Mouse (Mus musculus) right cerebral cortex, postnatal 4 days (tissue): ENCODE measurements around the gene Jmjd1c.

Source experiments
- DNase-seq: peaks from one replicate; pipeline ENCODE4 v3.0.0-alpha.2; 2022

Jmjd1c gene

DNA sequence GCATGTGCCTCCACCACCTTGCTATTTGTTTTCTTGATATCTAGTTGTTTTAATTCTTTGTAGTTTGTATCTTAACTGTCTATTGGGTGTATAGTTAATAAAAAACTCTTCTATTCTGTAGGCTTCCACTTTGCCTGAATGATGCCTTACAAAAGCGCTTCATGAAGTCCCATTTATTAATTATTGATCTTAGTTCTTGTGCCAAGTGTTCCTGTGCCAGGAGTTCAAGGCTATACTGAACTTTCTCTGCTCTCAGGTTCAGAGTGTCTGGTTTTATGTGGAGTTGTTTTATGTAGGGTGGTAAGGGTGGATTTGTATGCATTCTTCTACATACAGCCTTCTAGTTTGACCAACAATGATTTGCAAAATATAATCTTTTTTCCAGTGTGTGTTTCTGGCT, 99.7 kb downstream of the Jmjd1c start:
- DNase-seq: no peak

DNA sequence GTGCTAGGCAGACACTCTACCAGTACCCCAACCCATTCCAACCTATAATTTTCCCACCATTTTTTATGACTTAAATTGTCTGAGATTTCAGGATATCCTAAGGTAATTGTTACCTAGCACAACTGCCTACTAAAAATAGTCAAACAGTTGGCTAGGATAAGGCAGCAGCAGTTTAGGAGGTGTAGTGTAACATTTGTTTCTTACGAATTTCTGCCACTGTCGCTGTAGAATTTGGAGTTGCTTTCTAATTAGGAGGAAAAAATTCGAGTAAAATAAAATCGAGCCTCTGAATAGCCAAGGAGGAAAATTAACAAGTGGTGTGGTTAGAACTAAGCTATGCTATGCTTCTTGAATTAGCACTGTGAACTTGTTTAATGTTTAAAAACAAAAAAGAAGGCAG, 101.3 kb downstream of the Jmjd1c start:
- no peak for DNase-seq

DNA sequence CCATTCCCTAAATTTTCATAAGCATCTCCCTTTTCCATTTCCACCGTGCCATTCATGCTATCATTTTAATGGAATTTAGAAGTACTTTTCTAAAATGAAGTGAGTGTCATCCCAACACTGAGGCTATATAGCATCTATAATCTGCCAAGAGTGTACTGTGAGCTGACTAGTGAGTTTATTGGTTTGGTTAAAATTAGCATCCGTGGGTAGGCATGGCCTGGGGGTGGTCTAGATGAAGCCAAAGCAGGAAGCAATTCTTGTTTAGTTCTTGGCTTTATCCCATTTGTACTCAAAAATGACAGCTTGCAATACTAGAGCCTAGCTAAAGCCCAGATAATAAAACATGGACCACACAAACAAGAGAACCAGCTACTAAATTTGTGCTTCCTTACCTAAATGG, 101.9 kb downstream of the Jmjd1c start:
- DNase-seq: no peak

DNA sequence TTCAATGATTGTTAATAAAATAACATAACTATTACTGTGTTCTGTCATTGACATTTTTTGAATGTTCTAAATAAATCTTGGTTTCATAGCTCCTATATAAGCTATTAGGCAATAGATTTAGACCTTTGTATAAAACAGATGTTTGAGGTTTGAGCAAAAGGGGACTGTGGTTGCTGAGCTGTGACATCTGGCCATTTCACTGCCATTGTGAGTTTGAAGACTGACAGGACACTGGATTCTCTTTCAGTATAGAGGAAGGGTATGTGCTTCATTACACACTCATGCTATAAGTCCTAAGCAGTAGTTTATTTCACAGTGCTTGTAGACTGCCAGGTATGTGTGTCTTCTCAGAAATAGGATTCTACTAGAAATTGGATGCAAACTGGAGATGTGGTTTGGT, 105.8 kb downstream of the Jmjd1c start:
- DNase-seq: no peak

DNA sequence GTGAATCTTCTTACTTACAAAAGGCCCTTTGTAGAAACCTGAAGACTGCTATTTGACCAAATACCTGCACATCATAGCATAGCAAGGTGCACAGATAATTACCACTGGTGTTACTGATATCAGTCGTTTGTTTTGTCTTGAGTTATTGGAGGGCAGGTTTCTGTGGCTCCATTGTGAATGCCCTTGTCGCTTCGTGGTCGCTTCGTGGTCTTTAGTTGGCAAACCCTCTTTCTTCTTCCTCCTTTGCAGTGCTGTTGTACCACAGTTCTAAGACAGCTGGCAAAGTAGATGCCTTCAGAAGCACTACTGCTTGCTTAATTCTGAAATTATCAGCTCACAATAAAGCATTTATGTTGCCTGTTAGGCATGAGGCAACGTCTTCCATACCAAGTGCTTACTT, 106.5 kb downstream of the Jmjd1c start:
- DNase-seq: no peak

DNA sequence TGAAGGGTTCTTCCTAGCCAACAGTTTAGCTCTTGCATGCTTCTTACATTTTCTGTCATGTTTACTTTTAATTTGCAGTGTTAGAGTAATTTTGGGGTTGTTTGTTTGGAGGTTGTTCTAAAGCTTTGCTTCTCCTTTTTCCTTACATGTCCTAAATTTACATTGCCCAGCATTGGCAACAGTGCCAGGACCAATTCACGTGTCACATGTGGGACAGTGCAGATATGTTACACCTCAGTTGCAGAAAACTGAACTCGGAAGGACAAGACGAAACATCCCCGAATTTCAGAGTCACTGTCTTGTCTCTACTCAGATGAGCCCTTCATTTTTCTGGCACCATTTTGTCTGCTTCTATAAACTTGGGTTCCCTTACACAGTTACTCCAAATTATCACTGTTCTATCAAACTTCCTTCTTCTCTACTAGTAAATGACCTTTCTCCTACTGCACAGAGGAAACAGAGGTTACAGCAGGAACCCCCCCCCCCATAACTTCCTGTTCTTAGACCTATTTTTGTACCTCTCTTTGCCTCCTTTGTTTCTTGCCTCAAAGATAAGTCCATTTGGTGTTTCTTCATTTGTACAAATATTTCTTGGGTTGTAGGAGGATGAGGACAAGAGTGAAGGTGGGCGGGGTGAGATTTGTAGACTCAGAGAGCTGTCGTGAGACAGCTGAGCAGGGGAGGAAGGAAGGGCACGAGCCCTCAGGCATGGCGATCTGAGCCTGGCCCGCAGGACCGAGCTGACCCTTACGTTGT, 108.9 kb downstream of the Jmjd1c start:
- no peak for DNase-seq

DNA sequence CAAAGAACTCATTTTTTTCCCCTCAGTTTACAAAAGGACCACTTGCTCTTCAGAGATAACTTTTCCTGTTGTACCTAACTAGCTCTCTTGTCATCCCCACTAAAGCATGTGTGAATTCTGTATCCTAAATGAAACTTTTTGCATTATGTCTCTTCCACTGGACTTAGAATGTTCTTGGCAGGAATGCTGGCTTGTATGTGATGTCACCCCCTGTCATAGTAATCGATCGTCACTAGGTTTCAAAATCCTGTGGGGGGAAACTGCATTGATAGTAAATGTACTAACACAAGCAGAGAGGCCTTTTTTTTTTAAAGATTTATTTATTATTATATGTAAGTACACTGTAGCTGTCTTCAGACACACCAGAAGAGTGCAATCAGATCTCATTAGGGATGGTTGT, 112.0 kb downstream of the Jmjd1c start:
- DNase-seq: no peak

DNA sequence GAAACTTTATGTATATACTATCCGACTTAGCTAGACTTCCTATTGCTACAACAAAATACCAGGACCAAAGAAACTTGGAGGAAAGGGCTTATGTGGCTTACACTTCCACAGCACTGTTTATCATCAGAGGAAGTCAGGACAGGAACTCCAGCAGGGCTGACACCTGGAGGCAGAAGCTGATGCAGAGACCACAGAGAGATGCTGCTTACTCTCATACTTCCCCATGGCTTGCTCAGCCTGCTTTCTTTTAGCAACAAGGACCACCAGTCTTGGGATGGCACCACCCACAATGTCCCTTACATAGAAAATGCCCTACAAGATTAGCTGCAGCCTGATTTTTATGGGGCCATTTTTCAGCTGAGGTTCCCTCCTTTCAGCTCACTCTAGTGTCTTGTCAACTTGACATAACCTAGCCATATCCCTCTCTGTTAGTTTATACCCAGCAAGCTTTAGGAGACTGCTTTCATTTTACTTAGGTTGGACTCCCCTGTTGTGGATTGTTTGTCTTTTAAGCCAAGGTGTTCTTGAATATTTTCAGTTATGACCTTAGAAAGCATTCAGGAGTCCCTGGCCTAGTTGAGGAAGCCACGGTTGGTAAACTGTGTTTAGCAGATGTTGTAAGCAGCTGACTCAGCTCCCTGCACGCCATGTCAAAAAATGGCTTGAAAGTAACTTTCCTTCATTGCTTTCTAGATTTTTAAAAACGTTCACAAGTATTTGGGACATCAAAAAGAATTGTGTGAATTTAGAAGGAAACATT, 114.2 kb downstream of the Jmjd1c start:
- DNase-seq: no peak

DNA sequence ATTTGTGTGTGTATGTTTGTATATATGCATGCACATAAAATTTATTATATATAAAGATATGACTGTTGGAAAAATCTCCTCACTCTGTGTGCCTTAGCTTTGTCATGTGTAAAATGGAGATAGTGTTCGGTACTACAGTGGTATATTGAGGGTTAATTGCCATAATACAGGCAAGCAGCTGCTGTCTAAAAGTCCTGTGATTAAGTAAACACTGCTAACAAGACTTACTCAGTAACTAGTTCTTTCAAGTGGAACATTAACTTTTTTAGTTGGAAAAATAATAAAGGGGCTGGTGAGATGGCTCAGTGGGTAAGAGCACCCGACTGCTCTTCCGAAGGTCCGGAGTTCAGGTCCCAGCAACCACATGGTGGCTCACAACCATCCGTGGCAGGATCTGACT, 116.1 kb downstream of the Jmjd1c start:
- DNase-seq: no peak

DNA sequence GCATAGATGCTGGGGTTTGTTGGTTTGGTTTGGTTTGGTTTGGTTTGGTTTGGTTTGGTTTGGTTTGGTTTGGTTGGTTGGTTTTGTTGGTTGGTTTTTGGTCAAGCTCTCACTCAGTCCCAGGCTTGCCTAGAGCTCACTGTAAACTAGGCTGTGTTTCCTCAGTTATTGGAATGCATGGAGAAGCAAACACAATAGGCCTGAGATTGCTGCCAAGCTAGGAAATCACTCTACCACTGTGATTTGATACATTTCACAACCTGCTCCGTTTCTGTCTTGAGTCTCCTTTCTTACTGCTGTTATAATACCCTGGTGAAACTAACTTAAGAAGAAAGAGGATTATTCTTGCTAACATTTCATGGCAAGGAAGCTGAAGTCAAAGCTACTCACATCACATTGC, 117.8 kb downstream of the Jmjd1c start:
- no peak for DNase-seq

DNA sequence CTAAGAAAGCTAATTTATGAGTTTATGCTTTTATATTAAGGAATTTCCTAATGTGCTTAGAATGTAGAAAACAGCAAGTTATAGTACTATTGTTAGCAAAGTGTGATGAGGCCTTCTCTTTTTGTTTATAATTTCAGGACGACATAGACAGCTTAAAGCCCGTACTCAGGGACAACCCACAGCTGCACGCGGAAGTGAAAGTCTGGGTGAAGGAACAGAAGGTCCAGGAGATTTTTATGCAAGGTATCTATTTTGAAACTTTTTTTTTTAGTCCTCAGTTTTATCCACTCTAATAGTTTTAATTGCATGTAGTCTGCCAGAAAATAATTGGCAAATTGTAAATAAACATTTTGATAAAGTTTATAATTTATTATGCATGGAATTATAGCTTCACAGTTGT, 119.2 kb downstream of the Jmjd1c start:
- DNase-seq: no peak

DNA sequence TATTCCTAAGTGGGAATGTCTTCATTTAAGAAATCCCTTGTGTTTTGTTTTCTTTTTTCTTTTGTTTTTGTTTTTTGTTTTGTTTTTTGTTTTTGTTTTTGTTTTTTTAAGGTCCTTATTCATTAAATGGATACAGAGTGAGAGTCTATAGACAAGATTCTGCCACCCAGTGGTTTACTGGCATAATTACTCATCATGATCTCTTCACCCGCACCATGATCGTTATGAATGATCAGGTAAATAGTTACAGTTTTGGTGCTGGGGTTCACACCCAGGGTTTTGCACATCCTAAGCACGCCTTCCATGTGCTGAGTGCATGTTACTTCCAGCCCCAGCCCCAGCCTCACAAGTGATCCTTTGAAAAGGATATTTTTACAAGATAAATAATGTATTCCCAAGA, 120.9 kb downstream of the Jmjd1c start:
- DNase-seq: no peak

DNA sequence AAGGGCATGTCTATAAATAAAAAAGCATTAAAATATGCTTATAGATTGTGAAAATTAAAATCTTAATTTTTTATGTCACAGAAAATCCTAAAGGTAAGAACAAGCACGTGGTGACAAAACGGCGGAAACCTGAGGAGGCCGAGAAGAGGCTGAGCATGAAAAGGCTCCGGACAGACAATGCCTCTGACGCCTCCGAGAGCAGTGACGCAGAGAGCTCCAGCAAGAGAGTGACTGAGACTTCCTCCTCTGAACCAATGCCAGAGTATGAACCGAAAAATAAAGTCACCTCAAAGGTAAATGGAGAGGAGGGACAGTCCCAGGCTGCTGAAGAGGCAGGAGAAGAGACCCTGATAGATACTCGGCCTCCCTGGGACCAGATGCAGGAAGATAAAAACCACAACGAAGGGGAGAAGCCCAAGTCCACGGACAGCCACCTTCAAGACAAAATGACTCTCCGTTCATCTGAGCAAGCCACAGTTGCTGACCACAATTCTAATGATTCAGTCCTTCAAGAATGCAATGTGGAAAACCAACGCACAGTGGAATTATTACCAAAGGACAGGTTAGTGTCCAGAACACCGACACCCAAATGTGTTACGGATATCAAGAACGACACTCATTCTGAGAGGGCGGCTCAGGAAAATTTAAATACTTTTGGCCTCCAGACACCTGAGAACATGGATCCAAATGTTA, 123.1 kb downstream of the Jmjd1c start:
- no peak for DNase-seq

DNA sequence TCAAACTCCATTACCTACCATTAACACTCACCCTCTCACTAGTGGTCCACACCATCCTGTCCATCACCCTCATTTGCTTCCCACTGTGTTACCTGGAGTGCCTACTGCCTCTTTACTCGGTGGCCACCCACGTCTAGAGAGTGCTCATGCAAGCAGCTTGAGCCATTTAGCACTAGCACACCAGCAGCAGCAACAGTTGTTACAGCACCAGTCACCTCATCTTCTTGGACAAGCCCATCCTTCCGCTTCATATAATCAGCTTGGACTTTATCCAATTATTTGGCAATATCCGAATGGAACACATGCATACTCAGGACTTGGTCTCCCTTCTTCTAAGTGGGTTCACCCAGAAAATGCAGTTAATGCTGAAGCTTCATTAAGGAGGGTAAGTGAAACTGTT, 124.3 kb downstream of the Jmjd1c start:
- no peak for DNase-seq

DNA sequence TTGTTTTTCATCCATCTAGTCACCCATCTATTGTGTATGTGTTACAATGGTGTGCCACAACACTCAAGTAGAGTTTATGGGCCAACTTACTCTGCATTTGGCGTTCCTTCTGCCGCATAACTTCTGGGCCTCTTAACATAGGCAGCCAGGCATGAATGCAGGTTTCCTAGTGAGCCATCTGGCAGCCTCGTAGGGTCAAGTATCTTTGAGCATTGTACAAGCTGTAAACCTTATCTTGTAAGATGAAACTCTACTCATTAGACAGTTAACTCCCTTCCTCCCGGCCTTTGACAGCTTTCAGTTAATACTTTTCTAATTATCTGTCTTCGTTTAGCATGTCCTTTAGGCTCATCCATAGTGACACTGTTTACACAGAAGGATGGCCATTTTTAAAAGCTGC, 125.4 kb downstream of the Jmjd1c start:
- DNase-seq: no peak

DNA sequence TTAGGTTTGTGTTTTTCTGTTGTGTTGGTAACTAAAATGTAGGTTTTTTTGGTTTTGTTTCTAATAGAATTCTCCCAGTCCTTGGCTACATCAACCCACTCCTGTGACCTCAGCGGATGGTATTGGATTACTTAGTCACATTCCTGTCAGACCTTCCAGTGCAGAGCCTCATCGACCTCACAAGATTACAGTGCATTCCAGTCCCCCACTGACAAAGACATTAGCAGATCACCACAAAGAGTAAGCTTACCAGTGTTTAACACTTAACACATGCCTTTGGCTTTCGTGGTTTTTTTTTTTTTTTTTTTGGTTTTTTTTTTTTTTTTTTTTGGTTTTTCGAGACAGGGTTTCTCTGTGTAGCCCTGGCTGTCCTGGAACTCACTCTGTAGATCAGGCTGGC, 128.0 kb downstream of the Jmjd1c start:
- no peak for DNase-seq

DNA sequence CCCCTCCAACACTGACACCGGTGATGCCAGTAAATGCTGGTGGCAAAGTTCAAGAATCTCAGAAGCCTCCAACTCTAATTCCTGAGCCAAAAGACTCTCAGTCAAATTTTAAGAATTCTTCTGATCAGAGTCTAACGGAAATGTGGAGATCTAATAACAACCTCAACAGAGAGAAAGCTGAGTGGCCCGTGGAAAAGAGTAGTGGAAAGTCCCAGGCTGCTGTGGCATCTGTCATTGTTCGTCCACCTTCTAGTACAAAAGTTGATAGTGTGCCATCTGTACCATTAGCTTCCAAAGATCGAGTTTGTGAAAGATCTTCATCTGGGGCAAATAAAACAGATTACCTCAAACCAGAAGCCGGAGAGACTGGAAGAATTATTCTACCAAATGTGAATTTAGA, 129.6 kb downstream of the Jmjd1c start:
- no peak for DNase-seq

DNA sequence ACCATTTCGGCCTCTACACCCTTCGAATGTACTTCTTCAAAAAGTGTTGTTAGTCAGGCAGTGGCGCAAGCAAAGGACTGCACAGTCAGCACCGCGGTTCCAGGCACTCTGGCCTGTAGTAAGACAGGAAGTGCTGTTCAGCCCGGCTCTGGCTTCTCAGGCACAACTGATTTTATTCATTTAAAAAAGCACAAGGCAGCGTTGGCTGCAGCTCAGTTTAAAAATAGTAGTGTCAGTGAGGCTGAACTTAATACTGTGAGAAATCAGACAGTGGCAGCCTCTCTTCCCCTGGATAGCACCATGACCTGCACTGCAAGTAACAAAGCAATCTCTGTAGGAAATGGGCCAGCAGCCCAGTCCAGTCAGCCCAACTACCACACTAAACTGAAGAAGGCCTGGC, 130.2 kb downstream of the Jmjd1c start:
- peak; percentile 15 for DNase-seq

DNA sequence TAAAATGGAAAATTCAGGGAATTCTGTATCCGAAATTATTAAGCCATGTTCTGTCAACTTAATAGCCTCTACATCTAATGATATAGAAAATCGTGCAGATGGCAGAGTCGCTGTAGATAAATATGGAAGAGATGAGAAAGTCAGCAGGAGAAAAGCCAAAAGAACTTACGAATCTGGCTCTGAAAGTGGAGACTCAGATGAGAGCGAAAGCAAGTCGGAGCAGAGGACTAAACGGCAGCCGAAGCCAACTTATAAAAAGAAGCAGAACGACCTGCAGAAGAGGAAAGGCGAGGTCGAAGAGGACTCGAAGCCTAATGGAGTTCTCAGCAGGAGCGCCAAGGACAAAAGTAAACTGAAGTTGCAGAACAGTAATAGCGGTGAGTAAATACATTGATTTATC, 130.6 kb downstream of the Jmjd1c start:
- DNase-seq: no peak

DNA sequence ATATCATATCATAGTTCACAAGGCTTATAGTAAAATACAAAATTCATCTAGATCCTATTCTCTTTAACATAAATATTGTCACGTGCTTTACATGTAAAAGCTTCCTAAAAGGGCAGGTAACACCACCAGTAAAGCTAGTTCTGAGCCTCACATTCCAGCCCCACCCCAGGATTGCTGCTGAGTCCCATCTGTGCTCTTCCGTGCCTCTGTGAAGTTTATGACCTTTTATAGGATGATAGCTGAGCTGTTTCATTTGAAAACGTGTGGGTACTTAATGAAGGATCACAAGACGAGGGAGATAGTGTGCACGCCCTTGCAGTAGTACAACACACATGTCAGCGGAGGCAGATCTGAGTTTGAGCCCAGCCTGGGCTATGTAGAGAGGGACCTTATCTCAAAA, 134.5 kb downstream of the Jmjd1c start:
- DNase-seq: no peak

DNA sequence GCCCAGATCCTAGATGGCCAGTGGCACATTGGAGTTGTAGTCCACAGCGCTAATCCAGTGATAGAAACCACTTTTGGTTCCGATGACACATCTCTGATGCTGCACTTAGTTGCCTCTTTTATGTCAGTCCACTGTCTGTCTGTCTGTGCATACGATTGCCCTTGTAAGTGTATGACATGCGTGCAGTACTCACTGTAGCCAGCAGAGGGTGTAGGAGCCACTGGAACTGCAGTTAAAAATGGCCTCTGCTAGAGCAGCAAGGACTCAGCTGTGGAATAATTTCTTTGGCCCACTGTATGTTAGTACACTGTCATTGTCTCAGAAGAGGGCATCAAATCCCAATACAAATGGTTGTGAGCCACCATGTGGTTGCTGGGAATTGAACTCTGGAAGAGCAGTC, 151.2 kb downstream of the Jmjd1c start:
- peak; percentile 73 for DNase-seq

DNA sequence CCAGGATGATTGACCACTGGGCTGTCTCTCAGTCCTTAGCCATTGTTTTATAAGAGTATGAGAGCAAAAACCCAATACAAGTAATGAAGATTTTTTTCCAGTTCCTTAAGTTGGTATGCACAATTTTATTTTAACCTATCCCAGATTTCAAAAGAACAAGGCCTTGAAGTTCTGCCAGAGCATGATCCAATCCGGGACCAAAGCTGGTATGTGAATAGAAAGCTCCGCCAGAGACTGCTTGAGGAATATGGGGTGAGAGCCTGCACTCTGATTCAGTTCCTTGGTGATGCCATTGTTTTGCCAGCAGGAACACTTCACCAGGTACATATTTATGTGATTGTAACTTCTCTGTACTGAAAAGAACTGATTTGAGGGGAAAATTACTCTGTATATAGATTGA, 153.6 kb downstream of the Jmjd1c start:
- no peak for DNase-seq

DNA sequence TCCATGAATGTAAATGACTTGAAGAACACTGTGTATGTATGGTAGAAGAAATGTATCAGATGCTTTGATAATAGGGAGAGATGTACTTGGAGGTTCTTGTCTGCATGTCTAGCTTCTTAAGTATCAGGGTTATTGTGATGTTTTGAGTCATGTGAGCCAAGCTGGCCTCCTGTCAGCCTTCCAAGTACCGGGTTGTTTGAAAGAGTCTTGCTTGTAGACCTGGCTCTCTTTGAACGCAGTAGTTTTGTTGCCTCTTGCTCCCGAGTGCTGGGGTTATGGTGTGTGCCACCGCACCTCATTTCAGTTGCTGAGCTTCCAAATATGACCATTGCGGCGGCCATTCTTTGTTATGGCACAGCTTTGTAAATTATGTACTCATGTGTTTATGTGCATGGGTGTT, 154.9 kb downstream of the Jmjd1c start:
- DNase-seq: no peak

DNA sequence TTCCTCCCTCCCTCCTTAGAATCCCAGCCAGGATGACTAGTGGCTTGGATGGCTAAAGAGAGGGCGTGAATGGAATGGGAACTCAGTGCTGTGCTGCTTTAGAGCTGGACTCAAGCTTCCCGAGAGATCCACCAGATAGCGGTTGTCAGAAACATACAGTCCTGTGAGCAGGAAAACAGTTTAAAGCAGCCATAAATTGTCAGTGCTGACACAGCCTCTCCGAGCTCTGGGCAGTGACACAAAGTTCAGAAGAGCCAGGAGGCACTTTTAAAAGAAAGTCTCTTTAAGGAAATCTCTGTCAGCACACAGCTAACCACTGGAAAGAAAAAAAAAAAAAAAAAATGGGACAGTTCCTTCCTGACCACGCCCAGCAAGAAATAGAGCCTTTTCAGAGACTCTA, 156.4 kb downstream of the Jmjd1c start:
- no peak for DNase-seq
